Mouse (Mus musculus): ENCODE measurements at regions not wholly inside any gene's neighbourhood (a gene's known extent, or its start where the extent isn't known, plus 50 kb on each side); places are given as distances from the start of the nearest gene placed in this dataset.
A peak's percentile ranks its signal among the peaks of the same experiment; 100 is the strongest.

GRCm38 (mm10) chr12:35724132-35724531 is 189.3 kb upstream of the Ahr start:
- no peak for DNase-seq (ENCODE audit: low read depth)

- no peak for DNase-seq (ENCODE audit: low read depth)
Observed at GRCm38 (mm10) chr12:35712671-35713070, 177.8 kb upstream of the Ahr start.

DNA sequence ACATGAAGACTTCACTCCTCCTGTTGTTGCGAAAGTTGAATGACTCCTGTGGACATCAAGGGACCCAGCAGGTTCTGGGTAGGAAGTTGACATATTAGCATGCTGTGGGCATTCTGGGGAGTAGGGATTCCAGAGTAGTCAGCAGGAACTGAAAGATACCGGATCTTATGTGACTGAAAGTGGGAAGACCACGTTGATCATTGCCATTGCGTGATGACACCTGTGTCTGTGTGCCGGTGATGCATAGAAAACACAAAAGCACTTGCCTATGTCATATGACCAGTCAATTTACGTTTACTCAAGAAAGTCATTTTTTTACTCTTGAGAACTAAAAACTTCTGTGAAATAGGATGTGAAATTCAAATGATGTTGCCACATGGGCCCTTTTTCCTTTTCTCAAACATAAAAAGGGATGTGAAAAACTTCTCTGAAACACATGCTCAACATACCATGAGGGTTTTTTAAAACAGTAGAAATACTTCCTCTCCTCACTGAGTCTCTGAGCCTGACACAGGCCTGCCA is 176.8 kb upstream of the Ahr start:
- no peak for DNase-seq (ENCODE audit: low read depth)

GRCm38 (mm10) chr12:35710323-35710722 is 175.5 kb upstream of the Ahr start:
- DNase-seq (ENCODE audit: low read depth) = no peak

DNA sequence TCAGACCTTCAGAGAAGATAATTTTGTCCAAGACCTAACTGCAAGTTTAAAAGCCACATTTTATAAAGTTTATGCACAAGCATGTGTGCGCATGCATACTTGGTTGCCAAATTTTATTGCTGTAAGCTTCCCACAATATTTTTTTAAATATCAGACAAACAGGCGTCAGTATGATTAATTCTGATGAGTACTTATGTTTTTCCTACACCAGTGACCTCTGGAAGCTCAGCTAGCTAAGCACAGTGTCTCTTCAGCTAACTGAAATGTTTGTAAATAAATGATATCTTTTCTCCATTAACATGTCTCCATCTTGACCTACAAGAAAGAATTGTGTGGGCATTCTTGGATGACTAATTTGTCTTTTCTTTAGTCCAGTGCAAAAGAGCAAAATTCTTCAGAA is 168.6 kb upstream of the Ahr start:
- no peak for DNase-seq (ENCODE audit: low read depth)

DNA sequence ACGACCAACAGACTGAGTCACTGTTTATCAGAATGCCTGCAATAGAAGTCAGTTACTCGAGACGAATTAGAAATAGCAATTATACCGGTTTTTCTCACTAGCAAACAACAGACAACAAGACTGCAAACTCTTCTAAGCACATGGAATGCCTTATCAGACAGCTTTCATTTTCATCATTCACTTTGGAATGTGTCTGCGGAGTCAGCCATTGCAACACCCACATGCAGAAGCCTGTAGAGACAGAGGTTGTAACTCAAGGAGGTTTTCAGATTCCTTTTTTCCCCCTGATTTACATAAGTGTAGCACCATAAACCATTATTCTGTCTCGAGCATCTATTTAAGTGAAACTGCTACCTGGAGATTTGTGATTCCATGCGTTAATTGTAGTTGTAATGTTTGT is 167.8 kb upstream of the Ahr start:
- DNase-seq (ENCODE audit: low read depth) = no peak

- DNase-seq (ENCODE audit: low read depth) = no peak
Observed at GRCm38 (mm10) chr12:35694253-35694652, 159.4 kb upstream of the Ahr start.

- DNase-seq (ENCODE audit: low read depth) = no peak
Observed at GRCm38 (mm10) chr12:35690914-35691313, 156.1 kb upstream of the Ahr start.

DNA sequence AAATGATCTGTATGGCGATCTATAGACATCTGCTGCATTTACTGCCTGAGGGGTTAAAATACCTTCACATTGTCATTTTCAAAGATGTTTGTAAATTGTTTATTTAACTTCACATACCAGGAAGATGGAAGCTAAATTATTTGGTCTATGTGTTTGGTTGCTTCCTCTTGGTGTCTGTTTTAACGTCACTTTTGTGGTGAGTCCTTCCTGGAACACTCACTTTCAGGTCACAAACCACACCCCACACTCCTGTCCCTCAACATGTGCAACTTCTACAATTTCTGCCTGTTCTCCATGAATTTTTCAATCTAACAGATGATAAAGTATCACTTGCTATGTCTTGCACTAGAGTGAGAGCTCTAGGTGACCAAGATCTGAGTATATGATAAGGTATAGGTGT is 151.4 kb upstream of the Ahr start:
- no peak for DNase-seq (ENCODE audit: low read depth)

GRCm38 (mm10) chr12:35685189-35685588 is 150.4 kb upstream of the Ahr start:
- DNase-seq (ENCODE audit: low read depth) = no peak

GRCm38 (mm10) chr12:35681864-35682449 is 147.1 kb upstream of the Ahr start:
- DNase-seq (ENCODE audit: low read depth) = no peak

GRCm38 (mm10) chr12:35679903-35680302 is 145.1 kb upstream of the Ahr start:
- no peak for DNase-seq (ENCODE audit: low read depth)

DNA sequence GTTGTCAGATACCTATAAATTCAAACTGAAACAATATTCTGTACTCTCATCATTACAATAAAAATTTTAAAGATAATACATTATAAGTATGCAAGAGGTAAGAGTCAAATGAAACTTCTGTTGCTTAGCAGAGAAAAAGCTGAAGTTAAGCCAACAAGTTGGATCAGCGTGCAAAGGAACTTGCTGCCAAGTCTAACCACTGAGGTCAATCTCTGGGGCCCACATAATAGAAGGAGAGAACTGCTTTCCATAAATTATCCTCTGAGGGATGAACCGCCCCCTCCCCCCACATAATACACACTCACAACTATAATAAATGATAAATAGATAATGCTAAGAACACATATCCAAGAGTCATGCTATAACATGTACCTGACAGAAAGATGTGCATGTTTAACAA is 144.2 kb upstream of the Ahr start:
- no peak for DNase-seq (ENCODE audit: low read depth)

- peak; percentile 13 for DNase-seq (ENCODE audit: low read depth)
Observed at GRCm38 (mm10) chr12:35674487-35674886, 139.6 kb upstream of the Ahr start.

DNA sequence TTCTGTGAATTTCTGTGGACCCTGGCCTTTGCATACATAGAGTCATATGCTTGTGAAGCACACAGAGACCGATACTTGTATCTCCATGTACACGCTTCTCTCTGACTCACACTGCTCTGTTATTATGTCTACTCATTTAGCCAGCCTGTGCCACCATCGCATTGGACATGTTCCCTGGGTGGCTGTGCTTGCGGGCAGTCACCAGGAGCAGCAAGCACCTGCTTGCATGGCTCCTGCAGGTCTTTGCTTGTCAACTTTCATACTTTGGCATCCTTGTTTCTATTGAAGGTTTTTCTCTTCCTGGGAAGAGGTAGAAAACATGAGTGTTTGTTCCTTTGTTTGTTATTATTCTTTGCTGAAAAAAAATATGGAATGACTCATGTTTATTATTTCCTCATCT is 136.1 kb upstream of the Ahr start:
- DNase-seq (ENCODE audit: low read depth) = no peak

- DNase-seq (ENCODE audit: low read depth) = no peak
Observed at GRCm38 (mm10) chr12:35668716-35669115, 133.9 kb upstream of the Ahr start.

DNA sequence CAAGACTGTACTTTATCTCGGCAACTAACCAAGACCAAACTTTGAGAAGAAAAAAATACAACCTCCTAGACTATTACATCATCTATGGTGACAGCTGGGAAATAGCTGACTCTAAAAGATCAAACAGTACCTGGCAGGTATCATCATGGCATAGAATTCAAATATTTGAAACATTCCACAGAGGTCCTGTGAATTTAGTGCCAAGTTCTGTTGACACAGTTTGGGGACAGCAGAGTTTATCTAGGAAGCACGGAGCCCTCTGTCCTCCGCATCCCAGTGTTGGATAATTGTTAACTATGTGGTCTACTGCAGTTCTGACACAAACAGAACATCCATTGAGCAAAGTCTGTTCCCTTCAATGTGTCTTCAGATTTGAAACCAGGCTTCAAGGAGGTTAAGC is 132.9 kb upstream of the Ahr start:
- no peak for DNase-seq (ENCODE audit: low read depth)

GRCm38 (mm10) chr12:35667218-35667617 is 132.4 kb upstream of the Ahr start:
- DNase-seq (ENCODE audit: low read depth) = no peak

DNA sequence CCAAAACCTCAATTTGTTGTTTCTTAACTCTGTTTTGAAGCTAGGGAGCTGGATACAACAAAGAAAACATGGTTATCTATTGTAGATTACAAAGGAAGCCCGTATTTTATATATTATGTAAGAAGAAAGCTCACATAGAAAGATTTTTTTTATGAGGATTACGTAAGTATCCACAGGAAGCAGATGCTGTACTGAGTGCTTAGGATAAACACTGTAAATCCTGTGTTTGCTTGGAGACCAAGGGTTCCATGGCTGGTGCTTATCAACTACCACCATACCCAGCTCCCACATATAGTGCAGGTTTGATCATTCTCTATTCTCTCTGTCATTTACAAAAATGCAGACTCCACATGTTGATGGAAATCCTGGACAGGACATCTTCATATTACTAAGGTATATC is 131.2 kb upstream of the Ahr start:
- DNase-seq (ENCODE audit: low read depth) = no peak

GRCm38 (mm10) chr12:35663062-35663461 is 128.2 kb upstream of the Ahr start:
- no peak for DNase-seq (ENCODE audit: low read depth)

GRCm38 (mm10) chr12:35656563-35656962 is 121.7 kb upstream of the Ahr start:
- no peak for DNase-seq (ENCODE audit: low read depth)

- no peak for DNase-seq (ENCODE audit: low read depth)
Observed at GRCm38 (mm10) chr12:35649772-35650171, 114.9 kb upstream of the Ahr start.

- no peak for DNase-seq (ENCODE audit: low read depth)
Observed at GRCm38 (mm10) chr12:35642473-35642872, 107.6 kb upstream of the Ahr start.

- DNase-seq (ENCODE audit: low read depth) = no peak
Observed at GRCm38 (mm10) chr12:35641741-35642140, 106.9 kb upstream of the Ahr start.
